Mouse (Mus musculus) kidney, adult 2 months (tissue): ENCODE data around the gene Scimp. TPM values are rescaled to one million over a fixed set of nuclear protein-coding genes. Genes with fewer than 3 reads are reported as not detected.

ENCODE experiments used
- DNase-seq: peaks from one replicate; pipeline ENCODE4 v3.0.0; 2021
- H3K27ac ChIP-seq: fragments of 200-500 bp; 2 replicates; pipeline ENCODE4 v1.5.1; 2012; ENCODE audit warnings: low read depth, low read length, control low read depth, inconsistent platforms; ENCODE audit not compliant: insufficient read depth
- H3K27me3 ChIP-seq: fragments of 200-500 bp; replicated peaks from 2 replicates; pipeline ENCODE4 v1.6.1; 2012; ENCODE audit warnings: mild to moderate bottlenecking, moderate library complexity, low read length, inconsistent platforms; ENCODE audit not compliant: control insufficient read depth, insufficient read depth
- H3K36me3 ChIP-seq: fragments of 200-500 bp; 2 replicates; pipeline ENCODE4 v1.6.1; 2012; ENCODE audit warnings: mild to moderate bottlenecking, moderate library complexity, low read length, inconsistent platforms; ENCODE audit not compliant: control insufficient read depth, insufficient read depth
- H3K4me1 ChIP-seq: fragments of 200-500 bp; 2 replicates; pipeline ENCODE4 v1.6.1; 2011; ENCODE audit warnings: low read length; ENCODE audit not compliant: control insufficient read depth, insufficient read depth
- H3K4me3 ChIP-seq: fragments of 200-500 bp; 2 replicates; pipeline ENCODE4 v1.5.1; 2011; ENCODE audit warnings: mild to moderate bottlenecking, low read depth, low read length, control low read depth; ENCODE audit not compliant: insufficient read depth
- CTCF ChIP-seq: fragments of 200-500 bp; conservative IDR thresholded peaks from 2 replicates; pipeline ENCODE4 v1.5.1; 2011; ENCODE audit warnings: low read depth, mild to moderate bottlenecking, control low read depth, low read length, moderate library complexity, mixed read lengths; ENCODE audit not compliant: insufficient read depth, insufficient read length
- POLR2A ChIP-seq: fragments of 200-500 bp; IDR thresholded peaks from one replicate; pipeline ENCODE4 v1.6.1; 2011; ENCODE audit warnings: low read depth, low read length, control low read depth
- WGBS: fragments of 180-500 bp; shearing (Covaris S2); methylation state at CpG from one replicate; pipeline ENCODE4 v1.1.7; 2018; 5-methylcytosine and 5-hydroxymethylcytosine counted together
- polyA plus RNA-seq: library from polyadenylated mRNA; depleted of rRNA; stranded (reverse); fragments of >200 nt; gene quantifications from 2 replicates; pipeline ENCODE4 v1.2.3, GENCODE M21; 2012

Scimp gene
- polyA plus RNA-seq, 1 experiment = 2.4 TPM

GRCm38 (mm10) chr11:70838610-70839009, 26.2 kb upstream of the Scimp start:
- 50% methylated on average over 2 of the region's 2 CpGs for WGBS
- no peak for DNase-seq
- no peaks in the 10 kb centered on the region for H3K36me3 ChIP-seq

DNA sequence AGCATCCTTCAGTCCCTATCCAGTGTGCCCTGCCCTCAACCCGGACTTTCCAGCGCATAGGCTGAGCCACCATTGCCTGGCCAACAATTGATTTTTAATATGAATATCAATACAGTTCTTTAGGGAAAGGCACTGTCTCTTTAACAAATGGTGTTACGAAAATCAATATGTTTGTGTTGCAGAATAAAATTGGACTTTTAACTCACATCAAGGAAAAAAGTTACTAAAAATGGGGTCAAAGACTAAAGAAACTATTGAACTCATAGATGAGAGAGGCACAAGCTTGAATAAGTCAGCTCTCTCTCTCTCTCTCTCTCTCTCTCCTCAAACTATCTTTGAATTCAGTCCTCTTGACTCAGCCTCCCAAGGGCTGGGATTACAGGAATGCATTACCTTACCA, 24.6 kb upstream of the Scimp start:
- H3K27me3 ChIP-seq = no peaks in the 10 kb centered on the region
- no peak for DNase-seq
- WGBS = 97% methylated on average over 3 of the region's 3 CpGs
- H3K36me3 ChIP-seq = no peaks in the 10 kb centered on the region
- H3K27ac ChIP-seq = no peak overlapping the region
- no peaks in the 10 kb centered on the region for H3K4me1 ChIP-seq
- H3K4me3 ChIP-seq = no peak overlapping the region
- TF ChIP-seq CTCF (no peak), POLR2A (no peak)

More at GRCm38 (mm10) chr11:70838610-70839009, 26.2 kb upstream of the Scimp start:
- no peaks in the 10 kb centered on the region for H3K27me3 ChIP-seq
- no peak overlapping the region for H3K4me3 ChIP-seq
- no peak overlapping the region for H3K27ac ChIP-seq
- TF ChIP-seq CTCF = no peak
- no peak for TF ChIP-seq POLR2A
- H3K4me1 ChIP-seq = no peaks in the 10 kb centered on the region

- Histone ChIP-seq H3K27me3 (no peaks in the 10 kb centered on the region), H3K36me3 (no peaks in the 10 kb centered on the region), H3K4me3 (no peak overlapping the region), H3K4me1 (no peaks in the 10 kb centered on the region), H3K27ac (no peak overlapping the region)
- TF ChIP-seq CTCF (no peak), POLR2A (no peak)
- 53% methylated on average over 6 of the region's 6 CpGs for WGBS
- no peak for DNase-seq
These were observed 23.0 kb upstream of the Scimp start for GRCm38 (mm10) chr11:70835381-70835831.

- WGBS = 82% methylated on average over 3 of the region's 3 CpGs
- Histone ChIP-seq H3K4me1 (no peaks in the 10 kb centered on the region), H3K27me3 (no peaks in the 10 kb centered on the region), H3K4me3 (no peak overlapping the region), H3K27ac (no peak overlapping the region), H3K36me3 (no peaks in the 10 kb centered on the region)
- TF ChIP-seq CTCF (no peak), POLR2A (no peak)
- DNase-seq = no peak
These were observed 21.4 kb upstream of the Scimp start for GRCm38 (mm10) chr11:70833831-70834230.

- TF ChIP-seq CTCF (no peak), POLR2A (no peak)
- H3K4me3 ChIP-seq = no peak overlapping the region
- H3K27ac ChIP-seq = no peak overlapping the region
- no peaks in the 10 kb centered on the region for H3K27me3 ChIP-seq
- H3K36me3 ChIP-seq = no peaks in the 10 kb centered on the region
- H3K4me1 ChIP-seq = no peaks in the 10 kb centered on the region
- no peak for DNase-seq
These were observed 21.0 kb upstream of the Scimp start for GRCm38 (mm10) chr11:70833408-70833807.

DNA sequence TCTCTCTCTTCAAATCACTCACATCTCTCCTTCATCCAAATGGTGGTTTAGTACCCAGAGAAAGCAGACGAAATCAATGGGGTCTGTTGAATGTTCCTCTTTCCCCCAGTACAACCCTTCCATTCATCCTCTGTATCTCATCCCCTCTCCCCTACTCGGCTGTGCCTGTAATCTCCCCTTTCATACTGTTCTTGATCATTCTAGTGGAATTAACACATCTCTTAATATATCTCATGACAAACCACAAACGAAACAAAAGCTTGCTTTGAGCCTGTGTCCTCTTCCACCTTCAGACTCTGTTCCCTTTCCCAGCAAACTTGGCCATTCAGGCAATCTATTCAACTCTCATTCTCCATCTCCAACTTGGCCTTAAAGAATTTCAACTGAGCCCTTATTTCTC, 18.8 kb upstream of the Scimp start:
- TF ChIP-seq CTCF = no peak
- no peak for TF ChIP-seq POLR2A
- Histone ChIP-seq H3K36me3 (no peaks in the 10 kb centered on the region), H3K4me3 (no peak overlapping the region), H3K27me3 (no peaks in the 10 kb centered on the region), H3K27ac (no peak overlapping the region), H3K4me1 (no peaks in the 10 kb centered on the region)
- no peak for DNase-seq
- 73% methylated on average over 3 of the region's 3 CpGs for WGBS

DNA sequence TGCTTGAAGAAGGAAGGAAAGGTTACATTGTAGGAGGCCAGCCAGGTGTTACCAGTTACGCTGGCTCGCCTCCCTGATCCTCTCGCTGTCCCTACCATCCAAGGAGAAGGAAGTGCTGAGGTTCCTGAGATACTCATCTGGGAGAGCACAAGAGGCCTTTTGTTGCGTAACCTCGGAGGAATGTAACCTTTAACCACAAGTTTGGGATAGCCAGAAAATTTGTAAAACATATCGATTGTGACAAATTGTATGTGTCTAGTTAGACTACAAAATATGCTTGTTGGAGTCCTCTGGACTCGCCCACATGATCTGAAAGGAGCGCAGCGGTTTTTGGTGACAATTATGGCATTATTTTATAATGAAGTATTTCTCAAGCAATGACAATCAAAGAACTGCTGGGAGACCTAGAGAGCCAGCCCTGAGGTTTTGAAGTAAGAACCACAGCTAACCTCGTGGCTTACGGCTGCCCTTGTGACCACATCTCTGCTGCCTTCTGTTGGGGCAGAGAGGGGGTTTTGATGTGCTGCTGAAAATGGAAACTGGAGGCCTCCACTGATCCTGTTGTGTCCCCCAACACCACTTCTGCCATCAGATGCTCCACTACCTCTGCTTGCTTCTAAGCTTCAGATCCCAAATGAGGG, 16.7 kb upstream of the Scimp start:
- WGBS = 73% methylated on average over 11 of the region's 11 CpGs
- Histone ChIP-seq H3K36me3 (no peaks in the 10 kb centered on the region), H3K4me3 (no peak overlapping the region), H3K27me3 (no peaks in the 10 kb centered on the region), H3K27ac (no peak overlapping the region), H3K4me1 (no peaks in the 10 kb centered on the region)
- DNase-seq = peak; percentile 11
- TF ChIP-seq CTCF = no peak
- TF ChIP-seq POLR2A = no peak

GRCm38 (mm10) chr11:70826207-70826606, 13.8 kb upstream of the Scimp start:
- TF ChIP-seq POLR2A (no peak), CTCF (0 out of 2 replicates have a peak, but pooled peaks have one; percentile 14)
- Histone ChIP-seq H3K4me3 (no peak overlapping the region), H3K27ac (no peak overlapping the region), H3K4me1 (peaks cover 4% of the 10 kb centered on the region; the same call in 1 of the 2 replicates), H3K27me3 (no peaks in the 10 kb centered on the region), H3K36me3 (no peaks in the 10 kb centered on the region)
- no peak for DNase-seq
- 79% methylated on average over 2 of the region's 2 CpGs for WGBS
